Mouse (Mus musculus): ENCODE results near the gene Trak1. TPM values are rescaled to one million over a fixed set of nuclear protein-coding genes. Genes with fewer than 3 reads are reported as not detected.

Gene Trak1
- polyA plus RNA-seq, 1 experiment, result 44.1 TPM

DNA sequence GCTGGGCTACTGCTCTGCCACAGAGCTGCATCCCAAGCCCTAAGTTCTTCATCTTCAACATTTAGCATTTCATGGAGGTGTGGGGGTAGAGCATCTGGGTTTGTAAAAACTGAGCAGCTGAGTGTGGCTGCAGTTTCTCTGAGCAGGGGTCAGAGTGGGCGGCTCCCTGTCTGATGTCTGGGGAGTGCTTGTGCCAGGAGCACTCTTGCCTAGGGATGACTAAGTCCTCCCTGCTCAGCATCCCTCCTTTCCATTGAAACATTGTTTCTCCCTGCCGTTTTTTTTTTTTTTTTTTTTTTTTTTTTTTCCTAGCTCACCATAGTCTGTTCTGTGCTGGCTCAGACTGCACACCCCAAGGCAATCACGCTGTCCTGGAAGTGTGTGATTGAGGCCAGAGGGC lies 53.3 kb downstream of the Trak1 start:
- H3K9me3 ChIP-seq (replicated peaks; ENCODE audit: control insufficient read depth, insufficient read depth, low read length, poor library complexity, severe bottlenecking), result no peaks in the 10 kb centered on the region
- no peak overlapping the region for H3K4me3 ChIP-seq (ENCODE audit: low read depth, low read length)
- H3K4me1 ChIP-seq (ENCODE audit: control insufficient read depth, insufficient read depth, low read length), result peaks cover 11% of the 10 kb centered on the region
- no peaks in the 10 kb centered on the region for H3K27me3 ChIP-seq (ENCODE audit: control insufficient read depth, insufficient read depth, low read length, poor library complexity, severe bottlenecking)
- no peak overlapping the region; the same call in 1 of the 2 replicates for H3K9ac ChIP-seq (ENCODE audit: low read depth, poor library complexity, severe bottlenecking)
- TF ChIP-seq EP300 (IDR thresholded peaks at IDR 0.05; ENCODE audit: insufficient read depth, low read depth, low read length), result no peak
- TF ChIP-seq CTCF (IDR thresholded peaks at IDR 0.05; ENCODE audit: low read depth, low read length), result no peak
- no peak for TF ChIP-seq POLR2A (IDR thresholded peaks at IDR 0.05; ENCODE audit: insufficient read depth, low read length)
- no peaks in the 10 kb centered on the region for H3K36me3 ChIP-seq (ENCODE audit: control insufficient read depth, insufficient read depth, low read length, poor library complexity, severe bottlenecking)
- H3K27ac ChIP-seq (ENCODE audit: insufficient read depth, low read length), result peak overlapping the region; percentile 81

DNA sequence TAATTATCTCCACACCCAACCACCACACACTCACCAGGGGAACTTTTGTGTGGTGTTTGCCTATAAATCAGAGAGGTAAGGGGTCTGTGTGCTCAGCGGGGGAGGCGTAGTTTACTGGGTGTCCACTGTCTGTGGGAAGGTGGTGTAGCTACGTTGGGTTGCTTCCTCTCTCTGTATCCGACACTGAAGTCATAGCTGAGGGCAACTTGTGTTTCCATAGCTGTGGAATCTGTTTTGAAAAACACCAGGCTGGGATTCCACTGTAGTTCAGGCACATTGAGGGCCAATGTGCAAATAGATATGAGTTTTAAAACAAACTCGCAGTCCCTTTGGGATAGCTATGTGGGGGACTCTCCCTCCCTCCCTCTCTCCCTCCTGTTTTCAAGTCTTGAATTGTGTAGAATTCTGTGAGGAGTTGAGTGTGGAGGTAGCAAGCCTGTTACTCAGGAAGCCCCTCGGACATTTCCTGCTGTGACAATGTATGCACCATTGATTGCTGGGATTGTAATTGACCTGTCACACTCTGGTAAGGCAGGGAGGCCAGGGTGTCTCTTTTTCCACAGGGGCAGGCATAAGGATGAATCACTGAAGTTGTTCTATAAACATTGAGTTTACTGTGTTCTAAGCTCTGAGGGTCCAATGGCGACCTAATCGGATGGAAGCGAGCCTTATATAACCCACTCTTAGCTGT lies 54.2 kb downstream of the Trak1 start:
- no peaks in the 10 kb centered on the region for H3K36me3 ChIP-seq (ENCODE audit: control insufficient read depth, insufficient read depth, low read length, poor library complexity, severe bottlenecking)
- peak overlapping the region; percentile 39 for H3K9ac ChIP-seq (ENCODE audit: low read depth, poor library complexity, severe bottlenecking)
- TF ChIP-seq CTCF (IDR thresholded peaks at IDR 0.05; ENCODE audit: low read depth, low read length), result no peak
- peaks cover 8% of the 10 kb centered on the region for H3K4me1 ChIP-seq (ENCODE audit: control insufficient read depth, insufficient read depth, low read length)
- H3K27ac ChIP-seq (ENCODE audit: insufficient read depth, low read length), result peak overlapping the region; percentile 81
- H3K9me3 ChIP-seq (replicated peaks; ENCODE audit: control insufficient read depth, insufficient read depth, low read length, poor library complexity, severe bottlenecking), result no peaks in the 10 kb centered on the region
- no peak overlapping the region for H3K4me3 ChIP-seq (ENCODE audit: low read depth, low read length)
- H3K27me3 ChIP-seq (ENCODE audit: control insufficient read depth, insufficient read depth, low read length, poor library complexity, severe bottlenecking), result no peaks in the 10 kb centered on the region

DNA sequence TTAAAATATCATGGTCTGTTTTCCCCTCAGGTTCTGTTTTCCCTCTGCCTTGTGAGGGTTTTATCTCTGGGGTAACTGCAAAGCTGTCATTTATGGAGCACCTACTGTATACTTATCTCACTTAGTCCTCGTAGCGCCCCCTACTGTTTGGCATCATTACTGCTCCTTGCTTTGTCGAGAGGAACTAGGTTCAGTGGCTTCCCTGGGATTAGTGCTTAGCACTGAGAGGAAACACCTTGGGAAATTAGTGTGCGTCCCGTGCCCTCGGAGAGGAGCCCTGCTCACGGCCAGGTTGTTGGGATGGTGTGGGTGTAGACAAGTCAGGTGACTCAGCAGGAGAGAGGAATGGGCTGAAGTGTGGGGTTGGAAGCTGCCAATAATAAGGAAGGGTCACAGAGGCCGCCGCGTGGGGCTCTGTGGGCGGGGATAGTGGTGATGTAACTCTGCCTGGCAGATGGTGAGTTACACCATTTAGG lies 54.9 kb downstream of the Trak1 start:
- H3K9me3 ChIP-seq (replicated peaks; ENCODE audit: control insufficient read depth, insufficient read depth, low read length, poor library complexity, severe bottlenecking), result no peaks in the 10 kb centered on the region

DNA sequence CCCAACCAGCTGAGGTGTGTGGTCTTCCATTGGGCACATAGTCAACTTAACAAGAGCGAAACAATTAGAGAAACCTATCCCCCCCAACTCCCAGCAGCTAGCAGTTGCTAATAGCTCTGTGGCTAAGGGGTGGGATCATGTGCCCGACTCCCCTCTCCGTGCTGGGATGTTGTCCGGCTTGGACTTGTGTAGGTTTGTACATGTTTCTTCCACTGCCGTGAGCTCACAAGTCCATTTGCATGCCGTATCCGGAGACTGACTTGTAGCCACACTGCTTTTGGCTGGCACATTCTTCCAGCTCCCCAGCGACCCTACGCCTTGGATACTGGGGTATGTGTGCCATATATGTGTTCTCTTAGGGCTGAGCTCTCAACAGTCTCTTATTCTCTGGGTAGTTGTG lies 55.4 kb downstream of the Trak1 start:
- H3K9me3 ChIP-seq (replicated peaks; ENCODE audit: control insufficient read depth, insufficient read depth, low read length, poor library complexity, severe bottlenecking), result no peaks in the 10 kb centered on the region
- H3K9ac ChIP-seq (ENCODE audit: low read depth, poor library complexity, severe bottlenecking), result 0 out of 2 replicates have a peak overlapping the region, but pooled peaks have one; percentile 10
- no peaks in the 10 kb centered on the region for H3K36me3 ChIP-seq (ENCODE audit: control insufficient read depth, insufficient read depth, low read length, poor library complexity, severe bottlenecking)
- no peak overlapping the region for H3K4me3 ChIP-seq (ENCODE audit: low read depth, low read length)
- H3K27me3 ChIP-seq (ENCODE audit: control insufficient read depth, insufficient read depth, low read length, poor library complexity, severe bottlenecking), result no peaks in the 10 kb centered on the region
- no peak overlapping the region; the same call in 1 of the 2 replicates for H3K27ac ChIP-seq (ENCODE audit: insufficient read depth, low read length)
- TF ChIP-seq EP300 (IDR thresholded peaks at IDR 0.05; ENCODE audit: insufficient read depth, low read depth, low read length), result no peak
- no peak for TF ChIP-seq POLR2A (IDR thresholded peaks at IDR 0.05; ENCODE audit: insufficient read depth, low read length)
- no peak for TF ChIP-seq CTCF (IDR thresholded peaks at IDR 0.05; ENCODE audit: low read depth, low read length)
- peaks cover 11% of the 10 kb centered on the region for H3K4me1 ChIP-seq (ENCODE audit: control insufficient read depth, insufficient read depth, low read length)

More for the DNA sequence above, 54.9 kb downstream of the Trak1 start:
- no peaks in the 10 kb centered on the region for H3K27me3 ChIP-seq (ENCODE audit: control insufficient read depth, insufficient read depth, low read length, poor library complexity, severe bottlenecking)
- no peaks in the 10 kb centered on the region for H3K36me3 ChIP-seq (ENCODE audit: control insufficient read depth, insufficient read depth, low read length, poor library complexity, severe bottlenecking)
- peak overlapping the region; percentile 81 for H3K27ac ChIP-seq (ENCODE audit: insufficient read depth, low read length)
- H3K9ac ChIP-seq (ENCODE audit: low read depth, poor library complexity, severe bottlenecking), result 0 out of 2 replicates have a peak overlapping the region, but pooled peaks have one; percentile 10
- H3K4me1 ChIP-seq (ENCODE audit: control insufficient read depth, insufficient read depth, low read length), result peaks cover 8% of the 10 kb centered on the region
- peak overlapping the region; percentile 42 for H3K4me3 ChIP-seq (ENCODE audit: low read depth, low read length)
- TF ChIP-seq CTCF (IDR thresholded peaks at IDR 0.05; ENCODE audit: low read depth, low read length), result peak; percentile 26
- no peak for TF ChIP-seq EP300 (IDR thresholded peaks at IDR 0.05; ENCODE audit: insufficient read depth, low read depth, low read length)

DNA sequence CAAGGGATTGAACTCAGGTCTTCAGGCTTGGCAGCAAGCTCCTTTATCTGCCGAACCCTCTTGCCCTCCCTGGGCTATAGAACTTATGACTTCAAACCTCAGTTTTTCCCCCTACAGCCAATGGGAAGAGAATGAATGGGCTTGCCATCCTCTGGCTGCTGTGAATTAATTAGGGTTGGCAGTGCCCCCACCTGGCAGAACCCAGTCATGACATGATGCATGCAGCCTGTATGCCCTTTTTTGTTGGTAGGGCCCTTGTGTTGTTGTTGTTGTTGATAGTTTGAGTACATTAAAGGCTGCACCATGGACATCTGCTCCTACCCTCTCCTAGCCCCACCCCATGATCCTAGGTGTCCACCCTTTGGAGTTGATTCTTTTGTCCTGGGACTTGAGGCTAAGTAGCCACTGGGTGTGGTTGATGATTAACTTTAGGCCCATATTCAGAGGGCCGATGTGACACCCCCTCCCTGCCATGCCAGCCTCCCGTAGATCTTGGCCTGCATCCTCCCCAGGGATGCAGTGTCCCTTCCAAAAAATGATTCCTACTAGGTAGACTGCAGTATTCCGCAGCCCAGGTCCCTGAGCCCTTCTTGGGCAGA lies 57.6 kb downstream of the Trak1 start:
- Histone ChIP-seq H3K27ac (ENCODE audit: insufficient read depth, low read length) (no peak overlapping the region), H3K9me3 (replicated peaks; ENCODE audit: control insufficient read depth, insufficient read depth, low read length, poor library complexity, severe bottlenecking) (no peaks in the 10 kb centered on the region), H3K4me1 (ENCODE audit: control insufficient read depth, insufficient read depth, low read length) (peaks cover 16% of the 10 kb centered on the region), H3K9ac (ENCODE audit: low read depth, poor library complexity, severe bottlenecking) (no peak overlapping the region), H3K4me3 (ENCODE audit: low read depth, low read length) (no peak overlapping the region), H3K27me3 (ENCODE audit: control insufficient read depth, insufficient read depth, low read length, poor library complexity, severe bottlenecking) (no peaks in the 10 kb centered on the region), H3K36me3 (ENCODE audit: control insufficient read depth, insufficient read depth, low read length, poor library complexity, severe bottlenecking) (no peaks in the 10 kb centered on the region)
- TF ChIP-seq EP300 (IDR thresholded peaks at IDR 0.05; ENCODE audit: insufficient read depth, low read depth, low read length) (no peak), CTCF (IDR thresholded peaks at IDR 0.05; ENCODE audit: low read depth, low read length) (peak; percentile 69), POLR2A (IDR thresholded peaks at IDR 0.05; ENCODE audit: insufficient read depth, low read length) (no peak)

All from ES-Bruce4 (cell line).